Mouse (Mus musculus): ENCODE measurements around the gene Dlst.

DNA sequence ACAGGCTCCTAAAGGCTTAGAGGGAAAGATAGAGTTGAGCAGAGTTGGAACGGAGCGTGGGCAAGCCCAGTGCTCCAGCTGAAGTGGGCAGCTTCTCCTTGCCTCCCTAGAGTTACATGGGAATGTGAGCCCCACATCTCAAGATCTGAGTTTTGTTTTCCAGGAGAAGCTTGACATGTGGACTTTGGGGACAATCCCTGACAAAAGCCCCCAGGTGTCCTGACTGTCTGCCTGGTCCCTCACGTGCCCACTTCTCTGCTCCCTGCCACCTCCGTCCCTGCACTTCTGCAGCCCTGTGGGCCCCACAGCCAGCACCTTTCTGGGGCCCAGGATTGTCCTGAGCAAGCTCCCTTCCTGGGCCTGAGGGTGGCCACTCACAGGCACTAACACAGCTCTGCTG lies 34.2 kb downstream of the Dlst start:
- TF ChIP-seq CTCF (IDR thresholded peaks at IDR 0.05; ENCODE audit: borderline replicate concordance, insufficient read depth, low read length) (no peak), POLR2A (IDR thresholded peaks at IDR 0.05; ENCODE audit: low read depth, low read length) (no peak)
